Mouse (Mus musculus) brain, embryonic 14.5 days (tissue): ENCODE data around the gene Nemp1. TPM values are rescaled to one million over a fixed set of nuclear protein-coding genes. Genes with fewer than 3 reads are reported as not detected.

ENCODE experiments used
- DNase-seq: peaks from one replicate; pipeline ENCODE4 v3.0.0-alpha.2; 2011; ENCODE audit warnings: low read depth
- CTCF ChIP-seq: fragments of 200-500 bp; IDR thresholded peaks from 2 replicates; pipeline ENCODE4 v1.5.1; 2012; ENCODE audit warnings: inconsistent platforms, mild to moderate bottlenecking, moderate library complexity, borderline replicate concordance; ENCODE audit not compliant: insufficient read depth, insufficient read length; ENCODE audit errors: extremely low read depth
- POLR2A ChIP-seq: fragments of 200-500 bp; IDR thresholded peaks from 2 replicates; pipeline ENCODE4 v1.6.1; 2012; ENCODE audit warnings: mild to moderate bottlenecking, inconsistent platforms, borderline replicate concordance; ENCODE audit not compliant: poor library complexity, insufficient read depth, insufficient read length, severe bottlenecking; ENCODE audit errors: extremely low read depth
- polyA plus RNA-seq: library from polyadenylated mRNA; depleted of rRNA; stranded (reverse); fragments of >200 nt; gene quantifications from 2 replicates; pipeline ENCODE4 v1.2.3, GENCODE M21; 2012

Nemp1 gene
- polyA plus RNA-seq, 1 experiment, result 6.4 TPM

DNA sequence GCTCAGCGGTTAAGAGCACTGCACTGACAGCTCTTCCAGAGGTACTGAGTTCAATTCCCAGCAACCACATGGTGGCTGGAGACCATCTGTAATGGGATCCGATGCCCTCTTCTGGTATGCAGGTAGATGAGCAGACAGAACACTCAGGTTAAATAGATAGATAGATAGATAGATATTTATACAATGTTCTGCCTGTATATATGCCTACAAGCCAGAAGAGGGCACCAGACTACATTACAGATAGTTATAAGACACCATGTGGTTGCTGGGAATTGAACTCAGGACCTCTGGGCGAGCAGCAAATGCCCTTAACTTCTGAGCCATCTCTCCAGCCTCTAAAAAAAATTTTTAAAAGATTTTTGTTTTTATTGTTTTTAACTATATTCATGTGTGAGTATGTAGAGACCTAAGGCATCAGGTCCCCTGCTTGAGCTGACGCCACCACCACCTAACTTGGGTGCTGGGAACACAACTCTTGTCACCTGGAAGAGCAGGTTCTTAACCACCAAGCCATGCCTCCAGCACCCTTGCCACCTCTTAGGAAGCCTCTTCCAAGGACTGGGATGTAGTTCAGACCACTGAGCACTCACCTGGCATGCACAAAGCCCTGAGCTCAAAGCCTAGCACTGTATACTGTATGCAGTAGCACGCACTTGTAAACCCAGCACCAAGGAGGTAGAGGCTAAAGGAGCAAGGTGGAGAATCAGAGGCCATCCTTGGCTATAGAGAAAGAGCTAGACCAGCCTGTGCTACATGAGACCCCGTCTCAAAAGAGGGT, 43.1 kb upstream of the Nemp1 start:
- DNase-seq, result no peak
- no peak for TF ChIP-seq POLR2A
- no peak for TF ChIP-seq CTCF

DNA sequence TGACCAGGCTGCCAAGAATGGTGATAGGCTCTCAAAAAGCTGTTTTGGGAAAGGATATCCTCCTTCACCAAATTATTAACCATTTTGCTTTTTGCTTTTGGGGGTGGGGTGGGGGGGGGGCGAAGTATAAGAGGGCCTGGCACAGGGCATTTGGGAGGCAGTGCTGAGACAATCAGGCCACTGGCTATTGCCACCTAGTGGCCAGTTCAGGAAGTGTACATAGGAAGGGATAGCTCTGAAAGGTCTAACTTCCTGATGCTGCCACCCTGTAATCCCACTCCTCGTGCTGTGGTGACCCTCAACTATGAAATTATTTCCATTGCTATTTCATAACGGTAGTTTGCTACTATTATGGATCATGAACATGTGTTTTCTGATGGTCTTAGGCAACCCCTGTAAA, 40.3 kb upstream of the Nemp1 start:
- TF ChIP-seq POLR2A (no peak), CTCF (peak; percentile 45; the same call in 1 of the 2 replicates)
- DNase-seq, result no peak

DNA sequence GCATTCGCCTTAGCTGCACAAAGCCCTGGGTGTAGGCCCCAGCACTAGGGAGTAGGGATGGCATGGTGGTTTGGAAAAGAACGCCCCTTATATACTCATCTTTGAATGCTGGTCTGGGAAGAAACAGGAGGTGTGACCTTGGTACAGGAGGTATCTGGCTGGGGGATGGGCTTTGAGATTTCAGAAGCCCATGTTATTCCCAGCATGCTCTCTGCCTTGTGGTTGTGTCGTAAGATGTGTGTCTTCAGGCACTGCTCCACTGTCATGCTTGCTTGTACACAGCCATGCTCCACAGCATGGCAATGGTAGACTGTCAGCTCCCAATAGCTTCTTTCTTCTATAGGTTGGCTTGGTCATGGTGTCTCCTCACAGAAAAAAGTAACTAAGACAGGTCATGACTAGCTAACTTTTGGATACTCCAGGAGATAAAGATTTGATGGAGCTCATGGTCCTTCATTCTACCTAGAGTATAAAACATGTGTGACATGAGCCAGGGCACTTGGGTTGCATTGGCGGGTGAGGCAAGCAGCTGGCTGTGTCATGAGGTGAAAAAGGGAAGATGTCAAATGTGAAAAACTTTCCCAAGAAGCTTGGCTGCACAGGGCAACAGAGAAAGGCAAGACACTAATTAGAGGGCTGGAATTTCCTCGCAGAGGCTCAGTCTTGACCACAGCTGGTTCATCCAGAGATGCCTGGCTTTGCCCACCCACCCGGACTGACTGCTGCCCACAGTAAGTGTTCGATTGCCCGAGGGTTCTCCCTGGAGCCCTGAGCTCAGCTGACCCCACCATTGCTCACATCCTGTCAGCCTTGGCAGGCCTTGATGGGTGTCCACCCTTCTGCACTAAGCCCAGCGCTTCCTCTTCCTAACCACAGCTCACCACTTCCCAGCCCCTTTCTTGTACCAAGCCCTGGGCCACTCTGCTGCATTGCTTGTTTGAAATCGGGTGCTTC, 35.2 kb upstream of the Nemp1 start:
- no peak for TF ChIP-seq POLR2A
- TF ChIP-seq CTCF, result no peak
- DNase-seq, result no peak

DNA sequence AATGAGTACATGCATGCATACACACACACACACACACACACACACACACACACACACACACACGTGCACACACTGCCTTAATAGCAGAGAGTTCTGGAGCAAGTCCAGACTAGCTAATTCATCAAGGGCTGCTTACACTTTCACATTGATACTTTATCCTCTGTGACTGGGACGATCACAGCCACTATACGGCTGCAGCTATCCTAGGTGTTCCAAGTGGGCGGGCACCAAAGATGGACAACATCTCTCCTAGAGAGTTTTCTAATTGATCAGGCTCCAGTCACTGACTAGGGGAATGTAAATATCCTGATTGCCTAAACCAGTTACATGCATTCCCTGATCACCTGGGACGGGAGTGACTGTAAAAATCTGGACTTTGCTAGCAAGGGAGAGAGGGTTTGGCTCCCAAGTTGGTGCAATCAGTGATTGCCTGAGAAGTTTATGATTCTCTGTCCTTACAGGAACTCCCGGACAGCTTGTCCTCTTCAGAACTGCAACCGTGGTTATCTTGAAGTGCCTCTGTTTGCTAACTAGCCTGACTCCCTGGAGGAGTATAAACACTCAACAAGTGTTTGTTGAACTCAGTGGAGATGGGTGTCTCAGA, 33.9 kb upstream of the Nemp1 start:
- TF ChIP-seq CTCF, result no peak
- no peak for TF ChIP-seq POLR2A
- no peak for DNase-seq

DNA sequence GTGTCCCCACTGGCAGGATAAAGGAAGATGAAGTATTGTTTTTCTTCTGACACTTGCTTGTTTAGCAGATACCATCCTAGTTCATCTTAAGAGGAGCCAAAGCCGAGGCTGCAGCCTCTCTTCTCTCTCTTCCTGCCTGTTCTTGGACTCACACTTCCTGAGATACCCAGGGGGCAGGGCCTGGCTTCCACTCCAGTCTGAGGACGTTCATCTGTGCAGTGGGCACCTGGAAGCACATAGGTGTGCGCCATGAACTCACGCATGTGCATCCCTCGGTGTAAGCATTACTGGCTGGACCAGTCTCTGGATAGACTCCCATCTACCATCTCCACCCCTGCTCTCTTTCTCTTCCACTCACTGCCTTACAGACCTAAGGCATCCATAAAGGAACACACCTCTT, 26.3 kb upstream of the Nemp1 start:
- TF ChIP-seq CTCF (no peak), POLR2A (no peak)
- DNase-seq, result no peak

GRCm38 (mm10) chr10:127641861-127642771, 24.6 kb upstream of the Nemp1 start:
- TF ChIP-seq CTCF (peak; percentile 93), POLR2A (no peak)
- peak; percentile 76 for DNase-seq

DNA sequence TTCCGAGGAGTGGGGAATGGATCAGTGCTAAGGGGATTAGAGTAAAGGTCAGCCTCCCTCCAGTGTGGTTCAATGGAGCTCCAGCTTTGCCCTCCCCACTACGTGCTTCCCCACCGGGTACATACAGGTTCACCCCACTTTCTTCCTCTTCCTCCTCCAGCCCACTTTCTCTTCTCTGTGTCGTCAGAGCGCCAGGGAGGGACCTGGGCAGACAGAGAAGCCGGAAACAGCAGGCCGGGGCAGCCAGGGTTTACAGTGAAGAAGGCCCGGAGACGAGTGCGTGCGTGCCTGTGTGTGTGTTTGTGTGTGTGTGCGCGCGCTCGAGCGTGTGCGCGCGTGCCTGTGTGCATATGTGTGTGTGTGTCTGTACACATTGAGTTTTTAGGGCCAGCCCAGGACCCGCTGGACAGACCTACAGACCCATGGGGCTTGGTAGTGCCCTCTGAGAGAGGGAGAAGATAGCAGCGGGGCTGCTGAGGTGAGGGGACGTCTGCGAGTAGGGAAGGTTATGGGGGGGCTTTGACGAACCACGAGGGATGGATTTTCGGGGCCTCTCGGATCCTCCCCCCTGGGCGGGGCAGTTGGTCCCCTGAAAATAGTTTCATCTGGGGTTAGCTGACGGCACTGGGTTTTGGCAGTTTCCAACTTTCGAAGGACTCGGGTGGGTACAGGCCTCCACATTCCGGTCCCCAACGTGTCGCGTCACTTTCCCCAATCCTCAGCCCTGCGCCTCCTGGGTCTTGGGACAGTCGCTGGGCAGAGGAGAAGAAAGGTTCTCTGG, 23.7 kb upstream of the Nemp1 start, which contains the start of gene Stat6:
Stat6 (plus strand) TSS at position 215 of the 781 bp plus-strand sequence.
- TF ChIP-seq POLR2A (no peak), CTCF (no peak)
- DNase-seq, result peak; percentile 51

DNA sequence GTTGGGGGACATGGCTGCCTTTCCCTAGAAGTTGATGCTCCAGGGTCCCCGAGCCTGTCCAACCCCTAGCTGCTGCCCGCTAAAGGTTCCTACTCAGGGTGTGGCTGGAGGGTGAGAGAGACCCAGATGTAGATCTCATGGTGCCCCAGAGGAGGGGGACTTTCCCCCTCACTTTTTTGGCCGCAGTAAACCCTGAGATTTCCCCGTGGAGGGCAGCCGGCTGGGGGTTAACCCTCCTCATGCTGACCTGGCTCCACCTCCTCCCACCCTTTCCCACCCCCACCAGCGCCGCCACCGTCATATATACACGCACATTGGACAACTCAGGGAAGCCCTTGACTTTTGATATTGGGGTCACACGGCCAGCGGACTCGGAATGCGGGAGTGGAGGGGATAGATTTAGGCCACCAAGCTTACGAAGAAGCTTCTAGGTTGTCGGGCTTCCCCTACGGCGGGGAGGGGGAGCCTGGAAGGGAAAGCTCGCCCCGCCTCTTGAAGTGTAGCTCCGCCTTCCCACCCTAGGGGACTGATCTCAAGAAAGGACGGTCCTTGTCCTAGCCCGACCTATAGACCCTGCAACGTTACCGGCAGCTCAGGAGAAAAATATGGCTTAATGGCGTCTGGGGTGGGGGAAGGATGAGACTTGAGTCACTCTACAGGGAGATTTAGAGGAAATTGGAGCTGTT, 23.0 kb upstream of the Nemp1 start:
- peak; percentile 50 for DNase-seq
- TF ChIP-seq CTCF (no peak), POLR2A (no peak)

DNA sequence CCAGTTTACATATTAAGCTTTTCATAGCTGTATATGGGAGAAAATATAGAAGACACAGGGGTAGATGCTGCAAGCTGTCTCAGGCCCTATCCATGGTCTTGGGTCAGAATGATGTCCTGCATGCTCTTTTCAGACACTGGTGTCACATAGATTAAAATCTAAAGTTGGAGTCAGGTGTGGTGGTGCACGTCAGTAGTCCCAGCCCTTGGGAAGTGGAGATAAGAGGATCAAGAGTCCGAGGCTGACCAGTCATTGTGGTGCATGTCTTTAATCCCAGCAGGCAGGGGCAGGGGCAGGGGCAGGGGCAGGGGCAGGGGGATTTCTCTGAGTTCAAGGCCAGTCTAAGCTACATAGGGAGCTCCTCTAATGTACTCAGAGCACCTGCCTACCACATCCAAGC, 20.9 kb upstream of the Nemp1 start:
- TF ChIP-seq CTCF (no peak), POLR2A (no peak)
- no peak for DNase-seq

GRCm38 (mm10) chr10:127652906-127653638, 13.6 kb upstream of the Nemp1 start:
- TF ChIP-seq POLR2A, result no peak

More at GRCm38 (mm10) chr10:127652906-127653638, 13.6 kb upstream of the Nemp1 start:
- DNase-seq, result no peak
